Mouse (Mus musculus) liver, adult 2 months (tissue): ENCODE results near the gene Nkd1. TPM values are rescaled to one million over a fixed set of nuclear protein-coding genes. Genes with fewer than 3 reads are reported as not detected.

Experiments used
- DNase-seq: peaks from one replicate; pipeline ENCODE4 v3.0.0-alpha.2; 2011; ENCODE audit warnings: low read depth, low spot score; ENCODE audit errors: extremely low read depth
- H3K27ac ChIP-seq: fragments of 200-500 bp; replicated peaks from 2 replicates; pipeline ENCODE4 v1.5.1; 2012; ENCODE audit warnings: low read depth, mild to moderate bottlenecking, control low read depth, inconsistent platforms, low read length; ENCODE audit not compliant: insufficient read depth
- H3K27me3 ChIP-seq: fragments of 200-500 bp; 2 replicates; pipeline ENCODE4 v1.6.1; 2012; ENCODE audit warnings: mild to moderate bottlenecking, moderate library complexity, low read length, inconsistent platforms; ENCODE audit not compliant: control insufficient read depth, insufficient read depth
- H3K36me3 ChIP-seq: fragments of 200-500 bp; 2 replicates; pipeline ENCODE4 v1.6.1; 2012; ENCODE audit warnings: low read length, inconsistent platforms; ENCODE audit not compliant: control insufficient read depth, insufficient read depth
- H3K4me1 ChIP-seq: fragments of 200-500 bp; 2 replicates; pipeline ENCODE4 v1.6.1; 2011; ENCODE audit warnings: low read length; ENCODE audit not compliant: control insufficient read depth, insufficient read depth
- H3K4me3 ChIP-seq: fragments of 200-500 bp; 2 replicates; pipeline ENCODE4 v1.5.1; 2011; ENCODE audit warnings: low read depth, mild to moderate bottlenecking, control low read depth, low read length, moderate library complexity; ENCODE audit not compliant: insufficient read depth
- H3K79me2 ChIP-seq: fragments of 200-500 bp; 2 replicates; pipeline ENCODE4 v1.6.1; 2012; ENCODE audit warnings: inconsistent platforms, mild to moderate bottlenecking, low read length, moderate library complexity; ENCODE audit not compliant: control insufficient read depth, insufficient read depth
- H3K9ac ChIP-seq: fragments of 200-500 bp; 2 replicates; pipeline ENCODE4 v1.6.1; 2012; ENCODE audit warnings: low read depth, mild to moderate bottlenecking, control low read depth, inconsistent platforms, low read length
- CTCF ChIP-seq: fragments of 200-500 bp; IDR thresholded peaks from 2 replicates; pipeline ENCODE4 v1.5.1; 2011; ENCODE audit warnings: low read depth, low read length, control low read depth
- POLR2A ChIP-seq: fragments of 200-500 bp; IDR thresholded peaks from 2 replicates; pipeline ENCODE4 v1.6.1; 2011; ENCODE audit warnings: low read length, control low read depth; ENCODE audit not compliant: insufficient read depth; ENCODE audit errors: extremely low read depth
- whole genome bisulfite sequencing: fragments of 180-500 bp; shearing (Covaris S2); methylation state at CpG from one replicate; pipeline ENCODE4 v1.1.7; 2018; 5-methylcytosine and 5-hydroxymethylcytosine counted together
- polyA plus RNA-seq: library from polyadenylated mRNA; depleted of rRNA; stranded (reverse); fragments of >200 nt; gene quantifications from 2 replicates; pipeline ENCODE4 v1.2.3, GENCODE M21; 2012
- total RNA-seq: library from RNA; depleted of rRNA; stranded (reverse); fragments of >200 nt; gene quantifications from 2 replicates; pipeline ENCODE4 v1.2.3, GENCODE M21; 2014

Gene Nkd1
- total and polyA plus RNA-seq, 2 experiments, result 1.9 to 7.6 TPM

DNA sequence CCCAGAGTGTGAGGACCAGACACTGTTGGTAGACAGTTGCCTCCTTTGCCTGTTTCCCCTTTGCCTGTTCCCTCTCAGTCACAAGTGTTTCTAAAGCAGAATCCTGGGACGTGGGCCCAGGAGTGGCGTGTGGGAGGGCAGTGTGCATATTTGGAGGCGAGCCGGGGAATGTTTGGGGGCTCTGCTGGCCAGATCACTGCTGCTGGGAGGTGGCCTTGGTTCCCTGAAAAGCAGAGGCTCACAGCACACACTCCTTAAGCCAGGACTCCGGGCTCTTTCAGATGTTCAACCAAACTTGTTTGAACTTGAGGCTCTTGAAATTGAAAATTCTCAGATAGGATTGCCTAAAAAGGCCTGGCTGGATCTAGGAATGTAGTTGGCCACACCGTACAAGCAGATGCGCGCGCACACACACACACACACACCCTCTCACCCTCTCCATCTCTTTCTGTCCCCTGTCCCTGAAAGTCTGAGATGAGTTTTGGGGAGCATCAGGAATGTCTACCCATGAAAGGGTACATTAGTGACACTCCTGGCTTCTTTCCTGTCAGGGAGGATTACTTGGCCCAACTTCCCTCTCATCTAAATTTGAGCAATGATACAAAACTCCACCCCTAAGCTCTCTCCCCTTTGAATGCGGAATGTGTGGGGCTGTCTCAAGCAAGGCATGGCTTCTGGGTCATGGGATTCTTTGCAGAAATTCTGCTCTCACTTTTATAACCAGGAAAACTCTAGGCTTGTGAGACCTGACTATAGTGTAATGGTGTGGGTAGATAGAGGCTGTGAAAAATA is 55.4 kb downstream of the Nkd1 start:
- H3K79me2 ChIP-seq, result no peaks in the 10 kb centered on the region
- H3K27ac ChIP-seq, result no peak overlapping the region
- H3K36me3 ChIP-seq, result no peaks in the 10 kb centered on the region
- no peaks in the 10 kb centered on the region for H3K27me3 ChIP-seq
- H3K4me1 ChIP-seq, result 0 out of 2 replicates have a peak, but pooled peaks cover 2% of the 10 kb centered on the region
- peak; percentile 19 for DNase-seq
- TF ChIP-seq CTCF (no peak), POLR2A (no peak)
- no peak overlapping the region for H3K4me3 ChIP-seq
- H3K9ac ChIP-seq, result no peak overlapping the region
- 79% methylated on average over 10 of the region's 10 CpGs for WGBS

DNA sequence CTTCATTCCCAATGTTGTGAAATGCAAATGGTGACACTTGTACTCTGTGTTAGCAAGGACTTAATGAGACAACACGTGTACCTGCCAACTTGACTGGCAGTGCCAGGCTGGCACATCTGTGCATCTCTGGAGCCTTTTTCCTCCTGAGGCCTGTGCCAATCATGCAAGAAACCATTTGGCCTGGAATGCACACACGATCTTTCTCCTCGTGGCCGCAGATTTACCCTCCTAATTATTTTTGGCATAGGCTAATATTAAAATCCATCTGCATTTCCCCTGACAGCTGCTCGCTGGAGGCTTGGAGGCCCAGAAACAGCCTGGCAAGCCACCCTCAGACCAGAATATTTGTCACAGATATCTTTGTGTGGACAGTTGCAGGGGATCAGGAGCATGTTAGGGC is 56.5 kb downstream of the Nkd1 start:
- DNase-seq, result no peak
- 72% methylated on average over 5 of the region's 5 CpGs for WGBS
- TF ChIP-seq POLR2A, result no peak
- TF ChIP-seq CTCF, result no peak

DNA sequence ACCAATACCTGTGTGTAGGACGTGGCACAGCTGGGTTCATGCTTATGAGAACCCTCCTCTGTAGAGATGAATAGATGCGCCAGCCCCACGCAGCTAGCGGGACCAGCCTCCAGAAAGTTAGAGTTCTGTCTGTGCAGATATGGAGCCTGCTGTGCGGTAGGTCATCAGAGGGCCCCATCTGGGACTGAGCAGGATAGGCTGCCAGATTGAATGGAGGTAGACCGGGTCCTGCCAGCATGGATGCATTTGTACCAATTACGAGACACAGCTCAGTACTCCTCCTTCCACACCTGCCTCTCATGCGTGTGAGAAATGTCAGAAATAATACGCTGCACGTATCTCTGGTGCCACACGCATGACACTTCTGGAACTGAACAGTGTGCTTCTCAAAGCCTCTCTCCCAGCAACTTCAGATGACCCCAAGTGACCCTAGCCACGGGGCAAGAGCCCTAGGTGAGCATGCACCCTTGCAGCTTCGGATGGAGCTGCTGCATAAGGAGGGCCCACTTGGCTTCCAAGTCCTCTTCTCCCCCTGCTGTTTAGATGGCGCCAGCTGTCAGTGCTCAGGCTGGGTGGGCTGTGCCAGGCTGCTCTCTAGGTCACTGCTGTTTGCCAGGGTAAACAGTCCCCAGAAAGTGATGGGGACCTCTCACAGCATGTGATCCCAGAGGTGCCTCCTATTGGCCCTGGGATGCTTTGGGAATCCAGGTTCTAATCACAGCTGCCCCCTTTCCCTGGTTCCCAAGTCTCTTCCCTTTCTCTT is 57.4 kb downstream of the Nkd1 start:
- TF ChIP-seq CTCF (no peak), POLR2A (no peak)
- Histone ChIP-seq H3K27ac (no peak overlapping the region), H3K4me3 (no peak overlapping the region), H3K36me3 (no peaks in the 10 kb centered on the region), H3K27me3 (no peaks in the 10 kb centered on the region), H3K9ac (no peak overlapping the region), H3K79me2 (no peaks in the 10 kb centered on the region), H3K4me1 (0 out of 2 replicates have a peak, but pooled peaks cover 2% of the 10 kb centered on the region)
- 74% methylated on average over 14 of the region's 14 CpGs for WGBS
- DNase-seq, result no peak

More for the DNA sequence above, 56.5 kb downstream of the Nkd1 start:
- Histone ChIP-seq H3K79me2 (no peaks in the 10 kb centered on the region), H3K9ac (no peak overlapping the region), H3K27me3 (no peaks in the 10 kb centered on the region), H3K27ac (no peak overlapping the region), H3K36me3 (no peaks in the 10 kb centered on the region), H3K4me3 (no peak overlapping the region), H3K4me1 (0 out of 2 replicates have a peak, but pooled peaks cover 2% of the 10 kb centered on the region)

DNA sequence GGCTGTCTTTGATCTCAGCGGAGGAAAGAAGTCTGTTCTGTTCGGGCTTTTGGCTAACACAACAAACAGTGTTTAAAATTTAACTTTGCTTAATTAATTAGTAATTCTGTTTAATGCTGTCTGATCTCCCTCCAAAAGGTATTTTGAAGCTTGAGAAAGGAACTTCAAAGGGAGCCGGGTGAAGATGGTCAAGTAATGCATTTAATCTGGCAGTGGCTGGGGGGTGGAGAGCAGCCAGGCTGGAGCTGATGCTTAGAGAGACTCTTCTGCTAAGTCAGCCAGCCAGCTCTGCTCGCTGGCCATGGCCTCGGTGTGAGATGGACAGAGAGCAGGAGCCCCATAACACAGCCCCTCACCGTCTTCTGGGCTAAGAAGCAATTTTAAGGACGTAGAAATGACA is 58.1 kb downstream of the Nkd1 start:
- Histone ChIP-seq H3K36me3 (no peaks in the 10 kb centered on the region), H3K9ac (no peak overlapping the region), H3K79me2 (no peaks in the 10 kb centered on the region), H3K4me1 (0 out of 2 replicates have a peak, but pooled peaks cover 2% of the 10 kb centered on the region), H3K4me3 (no peak overlapping the region), H3K27ac (no peak overlapping the region), H3K27me3 (no peaks in the 10 kb centered on the region)
- DNase-seq, result peak; percentile 50
- TF ChIP-seq POLR2A (no peak), CTCF (no peak)
- WGBS, result 33% methylated on average over 7 of the region's 7 CpGs

DNA sequence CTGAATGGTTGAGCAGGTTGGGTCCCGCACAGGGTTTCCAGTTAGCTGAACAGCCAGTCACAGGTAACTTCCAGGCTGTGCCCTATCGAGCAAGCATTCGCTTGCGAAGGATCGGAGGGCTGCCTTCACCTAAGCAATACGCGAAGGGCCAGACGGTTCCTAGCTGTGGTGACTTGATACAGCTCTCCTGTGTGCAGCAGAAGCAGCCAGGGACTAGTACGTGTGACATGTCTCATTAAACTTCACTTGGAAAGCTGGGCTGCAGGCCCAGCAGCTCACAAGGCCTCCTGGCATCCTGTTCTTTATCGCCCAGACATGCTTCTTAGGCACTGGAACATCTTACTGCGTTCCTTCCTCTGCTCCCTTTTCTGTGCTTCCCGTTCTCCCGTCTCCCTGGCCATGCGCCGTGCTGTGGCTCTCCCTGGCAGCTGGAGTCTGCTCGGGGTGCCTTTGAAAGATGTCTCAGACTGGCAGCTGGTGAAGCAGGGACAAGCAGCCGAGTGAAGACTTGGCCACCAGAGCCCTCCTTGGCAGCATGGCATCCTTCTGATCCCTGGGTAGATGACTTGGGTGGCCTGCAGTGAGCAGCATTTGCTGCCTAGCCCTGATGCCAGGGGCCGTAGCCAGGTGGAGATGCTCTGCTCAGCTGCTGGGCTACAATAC is 58.6 kb downstream of the Nkd1 start:
- H3K9ac ChIP-seq, result no peak overlapping the region
- 78% methylated on average over 18 of the region's 18 CpGs for WGBS
- no peak overlapping the region for H3K27ac ChIP-seq
- no peaks in the 10 kb centered on the region for H3K27me3 ChIP-seq
- no peaks in the 10 kb centered on the region for H3K79me2 ChIP-seq
- no peaks in the 10 kb centered on the region for H3K36me3 ChIP-seq
- TF ChIP-seq CTCF (no peak), POLR2A (no peak)
- 0 out of 2 replicates have a peak, but pooled peaks cover 2% of the 10 kb centered on the region for H3K4me1 ChIP-seq
- H3K4me3 ChIP-seq, result no peak overlapping the region
- DNase-seq, result no peak
